Mouse (Mus musculus) cerebellum, postnatal 4 days (tissue): Measurements from ENCODE around the gene Mad1l1.

Source experiments
- DNase-seq, 2 experiments: peaks; one replicate each; pipeline ENCODE4 v3.0.0; 2022; ENCODE audit warnings: low spot score in 2 of 2, mixed read lengths in 1 of 2

Gene Mad1l1

GRCm38 (mm10) chr5:140217083-140217482 is 104.3 kb downstream of the Mad1l1 start:
- no peak for DNase-seq

GRCm38 (mm10) chr5:140215471-140216087 is 105.8 kb downstream of the Mad1l1 start:
- no peak for DNase-seq

- no peak for DNase-seq
Measured at GRCm38 (mm10) chr5:140213001-140213400, 108.4 kb downstream of the Mad1l1 start.

GRCm38 (mm10) chr5:140210417-140211184 is 110.8 kb downstream of the Mad1l1 start:
- no peak for DNase-seq

GRCm38 (mm10) chr5:140208743-140209409 is 112.5 kb downstream of the Mad1l1 start:
- peak in 1 of 2 experiments; percentile 25 for DNase-seq

GRCm38 (mm10) chr5:140206726-140207703 is 114.3 kb downstream of the Mad1l1 start:
- no peak for DNase-seq

GRCm38 (mm10) chr5:140205991-140206390 is 115.4 kb downstream of the Mad1l1 start:
- DNase-seq = no peak

GRCm38 (mm10) chr5:140204465-140204864 is 116.9 kb downstream of the Mad1l1 start:
- DNase-seq = no peak

- no peak for DNase-seq
Measured at GRCm38 (mm10) chr5:140204037-140204436, 117.3 kb downstream of the Mad1l1 start.

GRCm38 (mm10) chr5:140202451-140202850 is 118.9 kb downstream of the Mad1l1 start:
- DNase-seq = no peak

- DNase-seq = no peak
Measured at GRCm38 (mm10) chr5:140201566-140201965, 119.8 kb downstream of the Mad1l1 start.

- DNase-seq = no peak
Measured at GRCm38 (mm10) chr5:140201109-140201508, 120.2 kb downstream of the Mad1l1 start.

- peak; percentile 70 to 84 for DNase-seq
Measured at GRCm38 (mm10) chr5:140197705-140198104, 123.6 kb downstream of the Mad1l1 start.

GRCm38 (mm10) chr5:140196446-140196845 is 124.9 kb downstream of the Mad1l1 start:
- no peak for DNase-seq

- no peak for DNase-seq
Measured at GRCm38 (mm10) chr5:140194173-140194572, 127.2 kb downstream of the Mad1l1 start.

GRCm38 (mm10) chr5:140191539-140191938 is 129.8 kb downstream of the Mad1l1 start:
- no peak for DNase-seq

GRCm38 (mm10) chr5:140186351-140186750 is 135.0 kb downstream of the Mad1l1 start:
- DNase-seq = no peak

GRCm38 (mm10) chr5:140185757-140186156 is 135.6 kb downstream of the Mad1l1 start:
- no peak for DNase-seq

GRCm38 (mm10) chr5:140183387-140183786 is 138.0 kb downstream of the Mad1l1 start:
- no peak for DNase-seq

GRCm38 (mm10) chr5:140182351-140182750 is 139.0 kb downstream of the Mad1l1 start:
- DNase-seq = no peak

GRCm38 (mm10) chr5:140180016-140180415 is 141.3 kb downstream of the Mad1l1 start:
- no peak for DNase-seq
